Mouse (Mus musculus): ENCODE data around the gene Pan3. TPM values are rescaled to one million over a fixed set of nuclear protein-coding genes. Genes with fewer than 3 reads are reported as not detected.
A peak's percentile ranks its signal among the peaks of the same experiment; 100 is the strongest.
"Not testable (repeated sequence)": the region's sequence is repeated elsewhere in the genome, so short reads cannot be mapped to it uniquely, and the experiment has no call there.

The Pan3 gene
- polyA plus RNA-seq, 1 experiment = 51.1 TPM

- DNase-seq (ENCODE audit: low spot score) = not testable (repeated sequence)
Measured at GRCm38 (mm10) chr5:147557641-147558040, 127.7 kb downstream of the Pan3 start.

GRCm38 (mm10) chr5:147563511-147564139, 133.7 kb downstream of the Pan3 start:
- no peak for DNase-seq (ENCODE audit: low spot score)

GRCm38 (mm10) chr5:147564140-147564590, 134.2 kb downstream of the Pan3 start:
- no peak for DNase-seq (ENCODE audit: low spot score)

- DNase-seq (ENCODE audit: low spot score) = no peak
Measured at GRCm38 (mm10) chr5:147565444-147565843, 135.5 kb downstream of the Pan3 start.

GRCm38 (mm10) chr5:147566335-147566734, 136.4 kb downstream of the Pan3 start:
- no peak for DNase-seq (ENCODE audit: low spot score)

GRCm38 (mm10) chr5:147572695-147573094, 142.7 kb downstream of the Pan3 start:
- DNase-seq (ENCODE audit: low spot score) = no peak

GRCm38 (mm10) chr5:147573555-147573954, 143.6 kb downstream of the Pan3 start:
- DNase-seq (ENCODE audit: low spot score) = no peak

- no peak for DNase-seq (ENCODE audit: low spot score)
Measured at GRCm38 (mm10) chr5:147574517-147574916, 144.6 kb downstream of the Pan3 start.

GRCm38 (mm10) chr5:147577003-147577402, 147.0 kb downstream of the Pan3 start:
- no peak for DNase-seq (ENCODE audit: low spot score)

GRCm38 (mm10) chr5:147579148-147579547, 149.2 kb downstream of the Pan3 start:
- no peak for DNase-seq (ENCODE audit: low spot score)

- no peak for DNase-seq (ENCODE audit: low spot score)
Measured at GRCm38 (mm10) chr5:147579691-147580090, 149.7 kb downstream of the Pan3 start.

GRCm38 (mm10) chr5:147580181-147580580, 150.2 kb downstream of the Pan3 start:
- no peak for DNase-seq (ENCODE audit: low spot score)

GRCm38 (mm10) chr5:147583702-147584298, 153.8 kb downstream of the Pan3 start:
- peak; percentile 61 for DNase-seq (ENCODE audit: low spot score)

- no peak for DNase-seq (ENCODE audit: low spot score)
Measured at GRCm38 (mm10) chr5:147584648-147585047, 154.7 kb downstream of the Pan3 start.

GRCm38 (mm10) chr5:147585070-147585469, 155.1 kb downstream of the Pan3 start:
- DNase-seq (ENCODE audit: low spot score) = no peak

GRCm38 (mm10) chr5:147589814-147590213, 159.9 kb downstream of the Pan3 start:
- DNase-seq (ENCODE audit: low spot score) = no peak

GRCm38 (mm10) chr5:147597825-147598224, 167.9 kb downstream of the Pan3 start:
- no peak for DNase-seq (ENCODE audit: low spot score)

Other genes starting within 250 kb of the Pan3 start
- gene Gsx1, start 241.5 kb upstream of the Pan3 start, polyA plus RNA-seq (2012; rRNA removed) = not detected in 2 replicates
- not detected in 2 replicates for gene Pdx1, start 160.2 kb upstream of the Pan3 start, polyA plus RNA-seq (2012; rRNA removed)
- gene Cdx2, start 122.9 kb upstream of the Pan3 start, polyA plus RNA-seq (2012; rRNA removed) = not detected in 2 replicates
- not detected in 2 replicates for gene Urad, start 107.7 kb upstream of the Pan3 start, polyA plus RNA-seq (2012; rRNA removed)
- 1.1 and 1.7 TPM in 2 replicates for gene Flt3, start 29.7 kb upstream of the Pan3 start, polyA plus RNA-seq (2012; rRNA removed)

All from urinary bladder, adult 2 months (tissue).